Mouse (Mus musculus) v-Abl transformed pro-B cells (cell line): ENCODE data around the gene Nkapd1.

ENCODE experiments used
- in situ Hi-C, 2 experiments: fragments of 400-800 bp; cut with MboI; formaldehyde crosslinking; loops; one replicate each; pipeline ENCODE4 v1.15.1; 2025; ENCODE audit not compliant: unreplicated experiment in 2 of 2

The Nkapd1 gene

DNA sequence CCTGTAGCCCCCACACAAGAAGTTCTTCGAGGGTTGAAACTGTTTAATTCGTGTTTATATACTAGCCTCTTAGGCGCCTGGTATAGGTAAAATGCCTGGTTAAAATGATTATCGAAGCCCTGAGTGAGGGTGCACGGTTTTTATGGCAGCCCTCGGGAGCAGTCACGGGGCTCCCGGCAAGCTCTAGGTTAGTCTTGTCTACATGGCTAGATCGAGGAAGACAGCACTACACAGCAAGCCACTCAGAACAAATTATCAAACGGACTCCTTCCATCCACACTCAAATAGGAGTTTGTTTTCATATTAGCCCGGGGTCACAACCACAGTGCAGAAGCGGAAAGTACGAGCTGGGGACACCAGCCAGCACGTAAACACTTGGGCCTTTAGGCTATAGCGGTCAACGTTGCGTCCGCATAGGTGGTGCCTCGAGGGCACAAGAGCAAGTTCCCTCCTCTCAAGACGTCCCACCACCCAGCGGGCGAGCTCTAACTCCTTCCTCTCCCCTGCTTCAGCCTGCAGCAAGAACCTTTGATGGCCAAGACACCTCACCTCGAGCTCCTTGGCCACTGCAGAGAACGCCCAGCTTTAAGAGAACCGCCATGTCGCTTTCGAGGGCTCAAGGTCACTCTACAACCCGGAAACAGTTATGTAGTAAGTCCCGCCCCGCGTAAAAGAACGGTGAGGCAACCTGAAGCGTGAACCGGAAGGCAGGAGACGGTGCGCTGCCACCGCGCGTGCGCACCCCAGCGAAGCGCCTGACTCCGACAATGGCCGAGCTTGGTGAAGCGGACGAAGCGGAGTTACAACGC, 13.9 kb downstream of the Nkapd1 start, which contains the start of the genes Sdhd and Timm8b:
Sdhd (minus strand) TSS at position 624 of the 809 bp plus-strand sequence.
Timm8b (plus strand) TSS at position 722 of the 809 bp plus-strand sequence.
- in situ Hi-C loops = loop anchor here (5.0 to 25.0 kb wide), 4 partner anchors 54 to 171 kb away; partner anchors contain the start of genes 1110032A03Rik (in 1 of the 2), Alg9 (in 1 of the 2), Cryab (in 1 of the 2) and Dlat (in 1 of the 2)

DNA sequence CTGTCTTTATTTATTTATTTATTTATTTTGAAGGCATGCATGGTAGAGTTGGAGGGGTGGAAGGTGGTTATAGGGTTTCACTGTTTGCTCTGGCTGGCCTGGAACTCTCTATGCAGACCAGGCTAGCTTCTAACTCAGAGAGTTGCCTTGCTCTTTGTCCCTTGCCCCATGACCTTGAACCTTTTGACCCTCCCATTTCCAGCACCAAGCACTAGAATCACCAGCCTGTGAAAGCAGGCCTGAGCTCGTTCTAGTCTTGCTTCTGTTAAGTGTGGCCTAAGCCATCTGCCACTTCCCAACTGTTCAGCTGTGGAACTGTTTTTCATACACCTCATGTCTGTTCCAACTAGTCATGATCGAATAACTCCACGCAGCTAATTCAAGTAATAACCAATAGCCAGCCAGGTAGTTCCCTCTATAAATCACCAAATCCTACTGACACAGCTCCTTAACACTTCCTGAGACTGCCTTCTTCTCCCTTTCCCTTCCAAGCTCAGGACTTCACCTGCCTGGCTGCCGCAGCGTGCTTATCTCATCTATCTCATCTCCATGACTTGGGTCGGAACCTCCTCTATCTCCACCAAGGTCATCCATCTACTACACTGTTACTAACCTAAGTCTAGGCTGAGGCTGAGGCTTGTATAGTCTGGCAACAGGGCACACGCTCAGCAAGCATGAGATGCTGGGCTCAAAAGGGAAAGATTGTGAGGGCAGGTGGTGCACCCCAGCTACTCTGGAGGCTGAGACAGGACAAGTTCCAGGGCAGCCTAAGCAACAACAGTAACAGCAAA, 15.0 kb downstream of the Nkapd1 start:
- in situ Hi-C loops = loop anchor here (5.0 to 25.0 kb wide), 4 partner anchors 55 to 173 kb away; partner anchors contain the start of genes 1110032A03Rik (in 1 of the 2), Alg9 (in 1 of the 2), Cryab (in 1 of the 2) and Dlat (in 1 of the 2)

DNA sequence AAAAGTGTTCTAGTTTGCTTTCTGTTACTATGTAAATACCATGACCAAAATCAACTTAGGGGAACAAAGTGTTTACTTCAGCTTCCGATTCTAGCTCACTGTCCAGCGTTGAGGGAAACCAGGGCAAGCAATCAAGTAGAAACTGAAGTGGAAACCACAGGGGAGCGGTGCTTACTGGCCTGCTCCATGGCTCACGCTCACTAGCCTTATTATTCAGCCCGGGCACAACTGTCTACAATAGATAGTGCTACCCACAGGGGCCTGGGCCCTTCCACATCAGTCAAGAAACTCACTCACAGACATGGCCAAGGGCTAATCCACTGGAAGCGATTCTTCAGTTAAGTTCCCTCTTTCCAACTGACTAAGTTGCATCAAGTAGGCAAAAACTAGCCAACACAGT, 15.7 kb downstream of the Nkapd1 start:
- in situ Hi-C loops = loop anchor here (5.0 to 25.0 kb wide), 4 partner anchors 56 to 173 kb away; partner anchors contain the start of genes 1110032A03Rik (in 1 of the 2), Alg9 (in 1 of the 2), Cryab (in 1 of the 2) and Dlat (in 1 of the 2)

DNA sequence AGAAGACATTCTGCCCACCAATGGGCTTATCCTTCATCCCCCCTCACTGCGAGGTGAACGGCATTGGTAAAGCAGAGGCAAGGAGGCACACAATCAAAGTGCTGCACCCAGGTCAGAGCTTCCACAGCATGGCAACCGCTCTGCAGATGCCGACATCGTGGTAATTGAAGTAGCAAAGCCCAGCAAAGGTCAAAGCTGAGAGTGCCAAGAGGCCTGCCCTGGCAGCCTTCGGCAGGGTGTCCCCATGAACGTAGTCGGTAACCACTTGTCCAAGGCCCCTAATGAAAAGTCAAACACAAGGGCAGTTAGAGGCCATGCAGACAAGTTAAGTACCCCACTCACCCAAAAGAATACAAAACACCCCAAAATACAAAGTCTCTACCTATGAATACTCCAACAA, 20.3 kb downstream of the Nkapd1 start:
- in situ Hi-C loops = loop anchor here in 1 of 2 experiments (5.0 to 10.0 kb wide), 4 partner anchors 35 to 1102 kb away; partner anchors contain the start of genes Pts and Tex12

DNA sequence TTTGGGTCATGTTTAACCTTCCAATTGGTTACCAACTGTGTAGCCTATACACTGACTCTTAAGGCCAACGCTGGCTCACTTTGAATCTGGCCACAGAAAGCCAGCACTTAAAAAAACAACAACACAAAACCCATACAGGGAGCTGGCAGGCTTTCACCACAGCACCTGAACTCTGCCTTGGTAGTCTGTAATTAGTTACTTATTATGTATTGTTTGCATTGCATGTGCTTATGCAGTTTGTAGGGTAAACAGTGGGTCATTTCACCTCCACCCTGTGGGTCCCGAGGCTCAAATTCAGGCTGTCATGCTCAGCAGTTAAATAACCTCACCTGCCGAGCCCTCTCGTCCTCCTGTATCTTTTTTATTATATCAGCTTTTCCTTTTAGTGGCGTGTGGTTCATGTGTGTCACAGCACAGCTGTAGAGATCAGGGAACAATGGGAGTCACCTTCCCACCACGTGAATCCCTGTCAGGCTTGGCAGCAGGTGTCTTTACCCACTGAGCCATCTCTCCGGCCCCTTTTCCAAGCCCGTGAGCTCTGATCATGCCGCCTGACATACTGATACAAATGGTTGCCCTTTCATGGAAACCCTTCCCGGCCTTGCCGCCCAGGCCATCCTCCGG, 22.4 kb downstream of the Nkapd1 start:
- in situ Hi-C loops = loop anchor here (5.0 to 10.0 kb wide), 6 partner anchors 33 to 1100 kb away; partner anchors contain the start of genes Pts (in 1 of the 2) and Tex12 (in 1 of the 2)

DNA sequence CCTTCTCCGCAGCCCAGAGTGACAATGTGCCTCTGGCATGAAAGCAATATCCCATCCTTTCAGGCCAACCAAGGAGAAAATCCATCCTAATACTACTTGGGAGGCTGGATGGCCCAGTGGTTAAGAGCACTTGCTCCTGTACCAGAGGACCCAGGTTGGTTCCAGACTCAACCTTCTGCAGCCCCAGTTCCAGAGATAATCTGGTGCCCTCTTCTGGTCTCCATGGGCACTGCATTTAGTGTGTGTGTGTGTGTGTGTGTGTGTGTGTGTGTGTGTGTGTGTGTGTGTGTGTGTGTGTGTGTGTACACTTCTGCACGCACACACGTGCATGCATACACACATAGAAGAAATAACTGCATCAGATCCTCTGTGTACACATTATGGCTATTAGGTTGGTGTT, 23.7 kb downstream of the Nkapd1 start:
- in situ Hi-C loops = loop anchor here (5.0 to 10.0 kb wide), 3 partner anchors 71 to 1099 kb away; no protein-coding TSS in a partner anchor

DNA sequence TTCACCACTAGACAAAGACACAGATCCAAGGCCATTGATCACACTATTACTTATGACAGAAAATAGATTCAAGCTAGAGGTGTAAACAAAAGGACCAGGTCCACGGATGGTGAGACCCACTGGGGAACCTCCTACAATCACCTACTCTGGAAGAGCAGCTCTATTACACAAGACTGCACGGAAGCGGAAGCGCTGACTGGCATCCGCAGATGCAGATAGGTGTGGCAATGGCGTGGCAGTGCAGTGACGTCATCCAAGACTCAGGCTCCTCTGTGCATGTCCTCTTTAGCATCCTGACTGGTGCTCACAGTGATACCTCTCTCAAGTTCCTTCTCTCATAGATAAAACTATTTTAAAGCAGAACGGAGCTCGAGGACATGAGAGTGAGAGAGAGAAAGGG, 24.3 kb downstream of the Nkapd1 start:
- in situ Hi-C loops = loop anchor here (5.0 to 10.0 kb wide), 3 partner anchors 71 to 1098 kb away; no protein-coding TSS in a partner anchor

DNA sequence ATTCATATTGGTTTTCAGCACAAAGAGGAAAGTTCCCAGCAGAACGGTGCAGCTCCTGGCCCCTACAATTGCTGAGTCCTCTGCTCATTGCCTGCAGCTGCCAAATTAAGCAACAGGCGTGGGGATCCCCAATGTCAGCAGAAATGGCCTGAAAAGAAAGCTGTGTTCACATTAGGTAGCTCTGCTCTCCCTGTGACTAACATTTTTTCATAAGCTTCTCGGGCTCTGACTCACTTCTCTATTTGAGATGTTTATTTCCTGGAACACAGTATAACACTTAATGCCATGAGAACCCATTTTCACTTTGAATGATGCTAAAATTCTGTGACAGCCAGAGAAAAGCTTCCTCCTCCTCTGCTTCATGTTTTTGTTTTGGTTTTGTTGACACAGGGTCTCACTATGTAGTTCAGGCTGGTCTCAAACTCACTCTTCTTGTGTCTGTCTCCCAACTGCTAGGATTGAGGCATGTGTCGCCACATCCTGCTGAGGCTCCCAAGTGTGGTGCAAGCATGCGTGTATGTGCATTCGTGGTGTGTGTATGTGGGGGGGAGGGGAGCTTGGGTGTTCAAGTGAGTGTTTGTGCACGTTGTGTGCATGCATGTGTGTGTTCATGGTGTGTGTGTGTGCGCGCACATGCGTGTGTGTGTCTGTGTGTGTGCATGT, 26.3 kb downstream of the Nkapd1 start:
- in situ Hi-C loops = loop anchor here (5.0 to 10.0 kb wide), 3 partner anchors 69 to 1096 kb away; no protein-coding TSS in a partner anchor

DNA sequence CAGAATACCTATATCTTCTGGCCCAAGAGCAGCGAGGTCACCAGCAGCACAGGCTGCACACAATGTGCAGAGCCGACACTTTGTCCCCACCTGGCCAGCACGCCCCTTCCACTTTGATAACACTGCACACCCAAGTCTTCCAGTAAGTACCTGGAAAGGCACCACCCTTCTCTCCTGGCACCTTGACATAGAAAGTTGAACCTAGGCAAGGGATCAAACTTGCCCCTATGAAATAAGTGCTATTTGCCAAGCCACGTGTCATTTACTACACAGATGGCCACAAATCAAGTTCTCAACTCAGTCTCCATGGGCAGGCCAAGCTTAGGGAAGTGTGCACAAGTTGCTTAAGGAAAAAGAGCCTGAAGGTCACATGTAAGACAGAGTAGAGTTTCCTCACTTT, 30.3 kb downstream of the Nkapd1 start:
- in situ Hi-C loops = no loop called here

DNA sequence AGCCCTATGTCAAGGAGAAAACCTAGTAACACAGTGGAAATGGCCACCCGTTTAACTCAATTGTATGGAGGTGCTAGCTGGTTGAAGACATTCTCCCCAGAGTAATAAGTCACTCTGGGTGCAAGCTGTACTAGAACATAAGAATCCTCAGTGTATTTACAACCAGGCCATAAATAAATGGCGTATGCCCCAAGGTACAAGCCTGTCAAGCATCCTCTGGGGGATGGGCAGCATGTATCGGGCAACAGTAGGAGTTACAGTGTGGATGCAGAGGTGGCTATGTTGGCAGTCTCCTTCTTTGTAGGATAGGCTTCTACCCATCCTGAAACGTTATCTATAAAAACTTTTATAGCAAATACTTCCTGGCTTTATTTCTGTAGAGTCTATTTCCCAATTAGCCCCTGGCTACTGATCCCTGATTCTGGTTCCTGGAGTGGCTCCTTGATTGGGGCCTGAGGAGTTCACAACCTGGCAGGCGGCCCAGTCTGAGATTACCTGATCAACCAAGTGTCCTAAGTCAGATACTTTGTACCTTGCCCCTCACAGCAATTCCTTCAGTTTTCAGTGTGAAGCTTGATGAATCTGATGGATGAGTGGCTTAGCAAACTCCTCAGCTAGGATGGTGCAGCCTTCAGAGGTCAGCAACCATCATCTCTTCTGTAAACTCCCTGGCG, 32.0 kb downstream of the Nkapd1 start:
- in situ Hi-C loops = no loop called here

DNA sequence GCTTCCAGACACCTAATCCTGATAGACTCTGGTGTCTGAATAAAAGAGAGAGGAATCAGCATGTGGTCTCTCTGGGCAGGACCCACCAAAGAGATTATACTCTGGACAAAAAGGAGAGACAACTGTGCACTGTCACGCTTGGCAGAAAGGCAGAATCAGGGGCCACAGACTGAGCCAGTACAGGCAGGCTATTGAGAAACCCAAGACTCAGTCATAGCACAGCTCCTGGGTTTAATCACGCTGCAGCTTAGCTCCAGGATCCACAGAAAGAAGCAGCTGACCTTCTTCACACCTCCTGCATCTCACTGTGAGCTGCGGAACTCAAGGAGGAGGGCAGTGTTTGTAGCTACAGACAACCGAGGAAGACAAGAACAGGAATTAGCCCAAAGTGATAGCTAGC, 36.9 kb downstream of the Nkapd1 start:
- in situ Hi-C loops = no loop called here

DNA sequence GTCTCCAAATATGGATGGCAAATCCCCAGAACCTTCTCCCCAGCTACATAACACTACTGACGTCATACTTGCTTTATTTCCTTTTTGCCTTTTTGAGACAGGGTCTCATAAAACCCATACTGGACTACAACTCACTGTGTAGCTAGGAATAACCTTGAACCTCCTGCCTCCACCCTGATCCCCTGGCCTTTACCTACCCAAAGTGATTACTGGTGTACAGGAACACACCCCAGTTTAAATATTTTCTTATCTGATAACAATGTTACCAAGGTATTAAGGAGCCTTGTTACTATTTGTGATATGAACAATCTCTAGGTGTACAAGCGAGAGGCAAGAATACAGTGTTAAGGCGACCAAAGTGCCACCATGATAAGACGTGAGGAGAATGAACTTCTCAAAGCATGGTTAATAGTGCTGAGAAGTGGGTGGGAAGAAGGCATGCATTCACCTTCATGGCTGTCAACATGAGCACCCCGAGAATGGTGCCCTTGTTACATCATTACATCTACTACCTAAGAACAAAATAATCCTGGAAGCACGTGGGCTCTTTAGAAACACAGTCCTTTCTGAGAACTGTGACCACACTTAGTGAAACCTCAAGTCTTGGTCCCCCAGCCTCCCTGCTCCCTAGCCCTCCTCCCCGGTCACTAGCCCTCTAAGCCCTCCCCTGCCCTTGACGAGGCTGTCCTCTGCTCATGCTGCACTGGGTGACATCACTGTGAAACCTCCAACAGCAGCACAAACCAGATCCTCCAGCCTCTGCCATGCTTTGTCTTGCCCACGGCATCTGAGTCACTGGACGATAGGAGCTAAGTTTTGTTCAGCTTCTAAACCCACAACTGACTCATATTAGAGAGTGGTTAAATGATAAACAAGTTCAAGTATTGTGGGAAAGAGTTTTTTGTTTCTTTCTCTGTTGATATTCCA, 47.4 kb downstream of the Nkapd1 start:
- in situ Hi-C loops = no loop called here

DNA sequence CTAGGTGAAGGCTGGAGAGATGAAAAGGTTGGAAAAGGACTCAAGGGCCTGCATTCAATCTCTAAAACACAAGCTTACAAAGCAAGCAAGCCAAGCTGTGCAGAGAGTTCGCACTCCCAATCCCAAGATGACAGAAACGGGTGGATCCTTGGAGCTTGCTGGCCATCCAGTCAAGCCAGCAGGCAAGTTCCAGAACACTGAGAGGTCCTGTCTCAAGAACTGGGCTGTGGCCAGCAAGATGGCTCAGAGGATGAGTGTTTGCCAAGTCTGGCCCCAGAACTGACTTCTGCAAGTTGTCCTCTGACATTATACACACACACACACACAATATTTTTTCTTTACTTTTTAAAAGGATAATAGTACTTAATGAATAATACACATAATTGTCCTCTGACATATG, 49.4 kb downstream of the Nkapd1 start:
- in situ Hi-C loops = no loop called here

DNA sequence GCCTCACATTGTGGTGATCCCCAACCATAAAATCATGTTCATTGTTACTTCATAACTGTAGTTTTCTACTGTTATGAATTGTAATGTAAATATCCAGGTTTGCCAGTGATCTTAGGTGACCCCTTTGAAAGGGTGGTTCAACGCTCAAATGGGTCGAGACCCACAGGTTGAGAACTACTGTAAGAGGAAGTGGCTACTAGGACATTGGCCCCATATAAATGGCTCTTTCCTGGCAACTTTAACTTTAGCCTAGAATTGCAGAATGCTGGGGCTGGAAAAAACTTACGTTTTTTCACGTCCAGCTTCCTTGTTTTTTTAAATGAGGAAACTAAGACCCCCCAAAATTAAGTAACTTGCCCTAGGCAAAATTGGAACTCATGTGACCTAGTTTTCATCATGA, 49.9 kb downstream of the Nkapd1 start:
- in situ Hi-C loops = no loop called here

DNA sequence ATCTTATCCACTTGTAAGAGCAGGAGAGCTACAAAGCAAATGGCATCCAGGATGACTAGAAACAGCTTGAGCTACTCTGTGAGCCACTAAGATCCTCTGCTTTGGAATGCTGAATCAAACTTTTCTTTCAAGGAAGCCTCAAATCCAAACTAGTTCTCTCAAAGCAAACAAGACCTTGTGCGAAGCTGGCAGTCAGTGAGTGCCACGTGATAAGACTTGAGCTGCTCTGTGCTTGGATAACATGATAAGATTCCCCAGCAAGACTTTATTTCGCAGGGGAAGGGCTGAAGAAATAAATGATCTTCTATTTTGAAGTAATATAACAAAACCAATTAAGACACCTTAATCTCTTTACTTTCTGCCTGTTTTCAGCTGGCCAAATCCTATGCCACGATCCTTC, 51.3 kb downstream of the Nkapd1 start:
- in situ Hi-C loops = no loop called here

DNA sequence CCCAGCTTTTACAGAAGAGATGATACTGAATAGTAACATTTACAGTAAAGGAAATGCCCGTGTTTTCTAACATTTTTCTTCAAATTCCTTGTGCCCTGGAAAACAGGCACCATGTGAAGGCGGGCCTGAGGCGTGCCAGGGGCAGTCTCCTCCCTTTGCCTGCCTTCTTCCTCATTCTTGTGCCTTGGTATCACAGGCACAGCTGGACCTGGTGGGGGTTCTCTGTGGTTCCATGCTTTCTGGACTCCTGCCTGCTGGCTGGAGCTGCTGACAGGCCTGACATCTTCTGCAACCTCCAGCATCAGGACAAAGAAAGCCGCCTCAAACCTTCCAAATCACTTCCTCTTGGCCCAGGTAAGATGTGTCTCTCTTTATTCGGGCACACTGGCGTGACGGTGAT, 52.1 kb downstream of the Nkapd1 start:
- in situ Hi-C loops = no loop called here

DNA sequence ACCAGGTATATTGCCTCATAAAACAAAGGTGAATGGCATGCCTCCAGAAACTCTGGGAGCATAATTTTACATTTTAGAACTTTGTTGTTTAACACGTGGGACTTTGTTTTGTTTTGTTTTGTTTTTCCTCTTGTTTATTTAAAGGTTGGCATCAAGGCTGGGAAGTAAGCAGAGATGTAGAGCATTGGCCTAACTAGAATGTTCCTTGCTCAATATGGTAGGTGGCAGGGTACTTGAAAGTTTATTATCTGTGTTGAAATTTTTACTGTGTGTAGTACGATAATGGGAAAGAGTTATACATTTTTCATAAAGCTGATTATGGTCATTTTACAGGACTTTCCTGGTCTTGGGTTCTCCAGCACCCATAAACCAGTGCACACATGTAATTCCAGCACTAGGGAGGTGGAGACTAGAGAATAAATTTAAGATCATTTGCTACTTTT, 55.3 kb downstream of the Nkapd1 start:
- in situ Hi-C loops = loop anchor here in 1 of 2 experiments (5.0 kb wide), 1 partner anchor 35 kb away; no protein-coding TSS in a partner anchor
